Mouse (Mus musculus): ENCODE measurements around the gene Plekhg3. TPM values are rescaled to one million over a fixed set of nuclear protein-coding genes. Genes with fewer than 3 reads are reported as not detected.

Plekhg3 gene
- 1 to 10 TPM; 3.8 to 4.8 TPM for total RNA-seq (2021)

GRCm38 (mm10) chr12:76530580-76531139 lies at the start of gene Plekhg3:
Gene Plekhg3, plus strand, starts transcription at chr12:76530891.
- intact Hi-C loops (cut with DNase I) = no loop called here
- no peak for DNase-seq (ENCODE audit: extremely low spot score in 1 of 2, low spot score in 2 of 2)

- no peak for DNase-seq (ENCODE audit: extremely low spot score in 1 of 2, low spot score in 2 of 2)
- intact Hi-C loops (cut with DNase I) = no loop called here
These were observed 48.2 kb upstream of the Plekhg3 start for GRCm38 (mm10) chr12:76482446-76482845.

- intact Hi-C loops (cut with DNase I) = no loop called here
- no peak for DNase-seq (ENCODE audit: extremely low spot score in 1 of 2, low spot score in 2 of 2)
These were observed 47.7 kb upstream of the Plekhg3 start for GRCm38 (mm10) chr12:76482948-76483347.

- DNase-seq (ENCODE audit: extremely low spot score in 1 of 2, low spot score in 2 of 2) = no peak
- intact Hi-C loops (cut with DNase I) = no loop called here
These were observed 45.8 kb upstream of the Plekhg3 start for GRCm38 (mm10) chr12:76484881-76485280.

GRCm38 (mm10) chr12:76485381-76485780 lies 45.3 kb upstream of the Plekhg3 start:
- DNase-seq (ENCODE audit: extremely low spot score in 1 of 2, low spot score in 2 of 2) = no peak

GRCm38 (mm10) chr12:76486943-76487342 lies 43.7 kb upstream of the Plekhg3 start:
- DNase-seq (ENCODE audit: extremely low spot score in 1 of 2, low spot score in 2 of 2) = no peak
- intact Hi-C loops (cut with DNase I) = no loop called here

More at GRCm38 (mm10) chr12:76485381-76485780, 45.3 kb upstream of the Plekhg3 start:
- intact Hi-C loops (cut with DNase I) = no loop called here

GRCm38 (mm10) chr12:76490798-76491197 lies 39.9 kb upstream of the Plekhg3 start:
- intact Hi-C loops (cut with DNase I) = loop anchor here (10.0 kb wide), 1 partner anchor 224 kb away; the partner anchor contains the start of gene Sptb

GRCm38 (mm10) chr12:76493462-76493861 lies 37.2 kb upstream of the Plekhg3 start:
- intact Hi-C loops (cut with DNase I) = loop anchor here (10.0 kb wide), 1 partner anchor 221 kb away; the partner anchor contains the start of gene Sptb
- DNase-seq (ENCODE audit: extremely low spot score in 1 of 2, low spot score in 2 of 2) = no peak

More at GRCm38 (mm10) chr12:76490798-76491197, 39.9 kb upstream of the Plekhg3 start:
- no peak for DNase-seq (ENCODE audit: extremely low spot score in 1 of 2, low spot score in 2 of 2)

GRCm38 (mm10) chr12:76495381-76495780 lies 35.3 kb upstream of the Plekhg3 start:
- no peak for DNase-seq (ENCODE audit: extremely low spot score in 1 of 2, low spot score in 2 of 2)
- intact Hi-C loops (cut with DNase I) = loop anchor here (5.0 to 10.0 kb wide), 2 partner anchors 102 to 219 kb away; partner anchors contain the start of gene Sptb

GRCm38 (mm10) chr12:76496324-76496723 lies 34.4 kb upstream of the Plekhg3 start:
- intact Hi-C loops (cut with DNase I) = loop anchor here (5.0 to 10.0 kb wide), 2 partner anchors 101 to 218 kb away; partner anchors contain the start of gene Sptb
- DNase-seq (ENCODE audit: extremely low spot score in 1 of 2, low spot score in 2 of 2) = peak in 1 of 2 experiments; percentile 48

- intact Hi-C loops (cut with DNase I) = loop anchor here (5.0 to 10.0 kb wide), 2 partner anchors 98 to 216 kb away; partner anchors contain the start of gene Sptb
- no peak for DNase-seq (ENCODE audit: extremely low spot score in 1 of 2, low spot score in 2 of 2)
These were observed 31.4 kb upstream of the Plekhg3 start for GRCm38 (mm10) chr12:76499276-76499675.

- no peak for DNase-seq (ENCODE audit: extremely low spot score in 1 of 2, low spot score in 2 of 2)
- intact Hi-C loops (cut with DNase I) = no loop called here
These were observed 30.6 kb upstream of the Plekhg3 start for GRCm38 (mm10) chr12:76500055-76500454.

- intact Hi-C loops (cut with DNase I) = no loop called here
- DNase-seq (ENCODE audit: extremely low spot score in 1 of 2, low spot score in 2 of 2) = no peak
These were observed 29.8 kb upstream of the Plekhg3 start for GRCm38 (mm10) chr12:76500896-76501295.

GRCm38 (mm10) chr12:76502981-76503380 lies 27.7 kb upstream of the Plekhg3 start:
- no peak for DNase-seq (ENCODE audit: extremely low spot score in 1 of 2, low spot score in 2 of 2)
- intact Hi-C loops (cut with DNase I) = no loop called here

- peak in 1 of 2 experiments; percentile 57 for DNase-seq (ENCODE audit: extremely low spot score in 1 of 2, low spot score in 2 of 2)
- intact Hi-C loops (cut with DNase I) = no loop called here
These were observed 24.2 kb upstream of the Plekhg3 start for GRCm38 (mm10) chr12:76506522-76506921.

GRCm38 (mm10) chr12:76507791-76508190 lies 22.9 kb upstream of the Plekhg3 start:
- no peak for DNase-seq (ENCODE audit: extremely low spot score in 1 of 2, low spot score in 2 of 2)
- intact Hi-C loops (cut with DNase I) = no loop called here

- no peak for DNase-seq (ENCODE audit: extremely low spot score in 1 of 2, low spot score in 2 of 2)
- intact Hi-C loops (cut with DNase I) = no loop called here
These were observed 21.7 kb upstream of the Plekhg3 start for GRCm38 (mm10) chr12:76508909-76509440.

- intact Hi-C loops (cut with DNase I) = no loop called here
- no peak for DNase-seq (ENCODE audit: extremely low spot score in 1 of 2, low spot score in 2 of 2)
These were observed 18.0 kb upstream of the Plekhg3 start for GRCm38 (mm10) chr12:76512731-76513130.

GRCm38 (mm10) chr12:76514842-76515241 lies 15.8 kb upstream of the Plekhg3 start:
- intact Hi-C loops (cut with DNase I) = no loop called here
- DNase-seq (ENCODE audit: extremely low spot score in 1 of 2, low spot score in 2 of 2) = no peak

GRCm38 (mm10) chr12:76518000-76518399 lies 12.7 kb upstream of the Plekhg3 start:
- intact Hi-C loops (cut with DNase I) = no loop called here
- DNase-seq (ENCODE audit: extremely low spot score in 1 of 2, low spot score in 2 of 2) = no peak

All from left cerebral cortex, postnatal 10 days (tissue).